Mouse (Mus musculus): ENCODE measurements at regions not wholly inside any gene's neighbourhood (a gene's known extent, or its start where the extent isn't known, plus 50 kb on each side); places are given as distances from the start of the nearest gene placed in this dataset.

DNA sequence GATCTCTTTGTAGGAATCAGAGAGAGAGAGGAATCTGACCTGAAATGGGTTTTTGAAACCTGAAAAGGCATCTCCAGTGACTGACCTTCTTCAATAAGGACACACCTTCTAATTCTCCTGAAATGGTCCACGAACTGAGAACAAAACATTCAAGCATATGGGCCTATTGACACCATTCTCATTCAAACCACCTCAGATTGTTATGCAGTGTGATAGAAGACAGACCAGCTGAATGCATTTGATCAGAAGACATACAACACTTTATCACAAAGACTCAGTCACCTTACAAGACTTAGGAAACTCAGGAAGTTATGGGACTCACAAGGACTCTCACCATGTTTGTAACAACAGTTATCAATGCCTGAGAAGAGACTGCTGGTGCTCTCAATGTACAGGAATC is 256.7 kb downstream of the Rpl10l start:
- H3K9me3 ChIP-seq (replicated peaks; ENCODE audit: insufficient read depth, low read length) = no peaks in the 10 kb centered on the region
- no peak overlapping the region for H3K27ac ChIP-seq (ENCODE audit: control insufficient read depth, low read depth, low read length)
- H3K79me2 ChIP-seq (ENCODE audit: control insufficient read depth, insufficient read depth, low read length, poor library complexity) = no peaks in the 10 kb centered on the region
- H3K4me3 ChIP-seq (ENCODE audit: control insufficient read depth in 1 of 2, insufficient read depth in 1 of 2, low read depth in 2 of 2, low read length in 2 of 2) = no peak overlapping the region
- H3K27me3 ChIP-seq (ENCODE audit: control insufficient read depth in 1 of 2, insufficient read depth in 2 of 2, low read length in 2 of 2) = no peaks in the 10 kb centered on the region
- no peaks in the 10 kb centered on the region for H3K36me3 ChIP-seq (ENCODE audit: control insufficient read depth in 1 of 2, insufficient read depth in 2 of 2, low read length in 2 of 2)
- no peak overlapping the region for H3K9ac ChIP-seq (ENCODE audit: control insufficient read depth, low read depth, low read length, poor library complexity, severe bottlenecking)
- no peaks in the 10 kb centered on the region for H3K4me1 ChIP-seq (ENCODE audit: control insufficient read depth in 1 of 2, insufficient read depth in 2 of 2, low read length in 2 of 2)
- TF ChIP-seq CHD2 (IDR thresholded peaks at IDR 0.05; ENCODE audit: low read length) (no peak), SIN3A (IDR thresholded peaks at IDR 0.05; ENCODE audit: low read length) (no peak), ELF1 (IDR thresholded peaks at IDR 0.05; ENCODE audit: low read depth, low read length) (no peak), HCFC1 (IDR thresholded peaks at IDR 0.05; ENCODE audit: low read depth, low read length) (no peak), TBP (IDR thresholded peaks at IDR 0.05; ENCODE audit: low read depth, low read length) (no peak), USF1 (IDR thresholded peaks at IDR 0.05; ENCODE audit: low read depth, low read length) (no peak), UBTF (IDR thresholded peaks at IDR 0.05; ENCODE audit: borderline replicate concordance, insufficient read depth, low read depth, low read length) (no peak), MYC (IDR thresholded peaks at IDR 0.05; ENCODE audit: low read depth, low read length) (no peak), MAFK (IDR thresholded peaks at IDR 0.05; ENCODE audit: borderline replicate concordance, low read depth, low read length) (no peak), GABPA (IDR thresholded peaks at IDR 0.05; ENCODE audit: low read depth, low read length) (no peak), TCF12 (IDR thresholded peaks at IDR 0.05; ENCODE audit: low read depth, low read length) (no peak), ZC3H11A (IDR thresholded peaks at IDR 0.05; ENCODE audit: low read depth, low read length) (no peak), RAD21 (IDR thresholded peaks at IDR 0.05; ENCODE audit: low read depth, low read length) (no peak), KAT2A (conservative IDR thresholded peaks at IDR 0.05; ENCODE audit: low read depth, low read length) (no peak), MAZ (IDR thresholded peaks at IDR 0.05; ENCODE audit: low read depth, low read length) (no peak), CHD1 (IDR thresholded peaks at IDR 0.05; ENCODE audit: low read depth, low read length) (no peak), CTCF (IDR thresholded peaks at IDR 0.05 in 2 of 3, conservative IDR thresholded peaks at IDR 0.05 in 1 of 3; ENCODE audit: control insufficient read depth in 1 of 3, insufficient read depth in 1 of 3, low read depth in 2 of 3, low read length in 3 of 3, poor library complexity in 1 of 3, severe bottlenecking in 1 of 3) (no peak), ZMIZ1 (IDR thresholded peaks at IDR 0.05; ENCODE audit: low read depth, low read length) (no peak), MEF2A (IDR thresholded peaks at IDR 0.05; ENCODE audit: extremely low read depth, insufficient replicate concordance, low read depth, low read length, poor library complexity, severe bottlenecking) (no peak)
- DNase-seq (ENCODE audit: low read depth, low spot score) = no peak

DNA sequence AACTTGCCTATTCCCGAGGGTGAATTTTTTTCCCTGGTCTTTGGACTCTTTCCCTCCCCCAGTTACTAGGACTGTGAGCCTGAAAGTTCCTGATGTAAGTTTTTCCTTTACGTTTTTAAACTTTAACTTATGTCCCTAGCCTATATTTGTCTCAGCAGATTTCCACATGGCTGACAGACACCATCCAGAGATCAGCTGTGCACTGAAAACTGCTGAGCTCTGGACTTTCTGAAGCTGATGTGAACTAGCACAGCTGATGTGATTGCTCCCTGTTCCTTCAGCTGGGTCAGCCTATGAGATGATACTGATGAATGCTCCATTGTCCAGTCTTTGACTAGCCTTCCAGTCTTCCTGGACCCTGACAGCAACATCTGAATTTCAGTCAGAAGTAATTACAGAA is 271.5 kb downstream of the Rpl10l start:
- TF ChIP-seq MXI1 (IDR thresholded peaks at IDR 0.05; ENCODE audit: low read depth, low read length) (no peak), POLR2A (IDR thresholded peaks at IDR 0.05; ENCODE audit: control insufficient read depth in 1 of 2, insufficient read depth in 1 of 2, low read depth in 1 of 2, low read length in 2 of 2, poor library complexity in 1 of 2) (no peak), TAL1 (IDR thresholded peaks at IDR 0.05; ENCODE audit: low read length) (no peak), RAD21 (IDR thresholded peaks at IDR 0.05; ENCODE audit: low read depth, low read length) (no peak), KAT2A (conservative IDR thresholded peaks at IDR 0.05; ENCODE audit: low read depth, low read length) (no peak), BHLHE40 (IDR thresholded peaks at IDR 0.05; ENCODE audit: borderline replicate concordance, low read depth, low read length) (no peak)
- no peaks in the 10 kb centered on the region for H3K4me1 ChIP-seq (ENCODE audit: control insufficient read depth in 1 of 2, insufficient read depth in 2 of 2, low read length in 2 of 2)
- DNase-seq (ENCODE audit: low read depth, low spot score) = no peak
- no peaks in the 10 kb centered on the region for H3K79me2 ChIP-seq (ENCODE audit: control insufficient read depth, insufficient read depth, low read length, poor library complexity)
- no peak overlapping the region for H3K27ac ChIP-seq (ENCODE audit: control insufficient read depth, low read depth, low read length)
- no peak overlapping the region for H3K4me3 ChIP-seq (ENCODE audit: control insufficient read depth in 1 of 2, insufficient read depth in 1 of 2, low read depth in 2 of 2, low read length in 2 of 2)
- H3K36me3 ChIP-seq (ENCODE audit: control insufficient read depth in 1 of 2, insufficient read depth in 2 of 2, low read length in 2 of 2) = no peaks in the 10 kb centered on the region
- H3K9ac ChIP-seq (ENCODE audit: control insufficient read depth, low read depth, low read length, poor library complexity, severe bottlenecking) = no peak overlapping the region
- no peaks in the 10 kb centered on the region for H3K9me3 ChIP-seq (replicated peaks; ENCODE audit: insufficient read depth, low read length)
- no peaks in the 10 kb centered on the region for H3K27me3 ChIP-seq (ENCODE audit: control insufficient read depth in 1 of 2, insufficient read depth in 2 of 2, low read length in 2 of 2)

Measured in MEL (cell line).